Mouse (Mus musculus) layer of hippocampus, adult 18-20 months (tissue): ENCODE measurements at regions not wholly inside any gene's neighbourhood (a gene's known extent, or its start where the extent isn't known, plus 50 kb on each side); places are given as distances from the start of the nearest gene placed in this dataset.

Experiments used
- DNase-seq, 2 experiments: peaks; one replicate each; pipeline ENCODE4 v3.0.0; 2022; ENCODE audit warnings: low spot score in 2 of 2

- peak in 1 of 2 experiments; percentile 35 for DNase-seq
Observed at GRCm38 (mm10) chr13:117334125-117334524, 113.2 kb upstream of the Gm17509 start.

- no peak for DNase-seq
Observed at GRCm38 (mm10) chr13:117334539-117334938, 113.7 kb upstream of the Gm17509 start.

- no peak for DNase-seq
Observed at GRCm38 (mm10) chr13:117381086-117381595, 160.3 kb upstream of the Gm17509 start.

- no peak for DNase-seq
Observed at GRCm38 (mm10) chr13:117383480-117384137, 162.7 kb upstream of the Gm17509 start.

- no peak for DNase-seq
Observed at GRCm38 (mm10) chr13:117390287-117390686, 169.4 kb upstream of the Gm17509 start.

- no peak for DNase-seq
Observed at GRCm38 (mm10) chr13:117393488-117393887, 172.6 kb upstream of the Gm17509 start.

GRCm38 (mm10) chr13:117401245-117401644, 180.4 kb upstream of the Gm17509 start:
- no peak for DNase-seq

GRCm38 (mm10) chr13:117409940-117410339, 189.1 kb upstream of the Gm17509 start:
- no peak for DNase-seq

GRCm38 (mm10) chr13:117413616-117414015, 188.5 kb upstream of the Hcn1 start:
- no peak for DNase-seq

- DNase-seq, result no peak
Observed at GRCm38 (mm10) chr13:117423558-117423957, 178.6 kb upstream of the Hcn1 start.

GRCm38 (mm10) chr13:117425015-117425414, 177.1 kb upstream of the Hcn1 start:
- DNase-seq, result no peak

GRCm38 (mm10) chr13:117467407-117467806, 134.7 kb upstream of the Hcn1 start:
- DNase-seq, result no peak

- DNase-seq, result no peak
Observed at GRCm38 (mm10) chr13:117472726-117473125, 129.4 kb upstream of the Hcn1 start.

- no peak for DNase-seq
Observed at GRCm38 (mm10) chr13:117482624-117483023, 119.5 kb upstream of the Hcn1 start.

GRCm38 (mm10) chr13:117508746-117509145, 93.4 kb upstream of the Hcn1 start:
- DNase-seq, result no peak

GRCm38 (mm10) chr13:117550108-117550507, 52.0 kb upstream of the Hcn1 start:
- DNase-seq, result peak; percentile 19 to 72
